ENCODE assay signal across 8 mouse cellular contexts in genomic region chr13:107021461-107022265, GRCm38 (mm10). TPM values are rescaled to one million over a fixed set of nuclear protein-coding genes. Genes with fewer than 3 reads are reported as not detected.
DNase-seq lines count a peak whose midpoint lies in the region; ATAC-seq lines count a peak whose summit lies in the region.

Kif2a (minus strand) TSS chr13:107022126.

- intact Hi-C loops in gastrocnemius, postnatal 14 days (cut with DNase I; ENCODE audit: low total_unique reads) = no loop called here
- intact Hi-C loops in left cerebral cortex, postnatal 25 days (cut with DNase I) = loop anchor here (5.0 kb wide), 1 partner anchor 81 kb away; no protein-coding TSS in a partner anchor

- peak; percentile 42 for ATAC-seq in inflammation-experienced regulatory T-cells, adult 6 months

- DNase-seq in ZHBTc4 (ENCODE audit: low read depth, low spot score) = peak; percentile 71
- peak; percentile 60 for DNase-seq in embryo, embryonic 10 days (ENCODE audit: low spot score)
- DNase-seq in gastrocnemius, postnatal 14 days = peak; percentile 51
- peak; percentile 49 to 61 for DNase-seq in left cerebral cortex, postnatal 25 days (ENCODE audit: low spot score in 2 of 2)
- DNase-seq in mesoderm, embryonic 11.5 days (ENCODE audit: low read depth, low spot score) = peak; percentile 65
- peak; percentile 62 for DNase-seq in right cerebral cortex, postnatal 4 days
- DNase-seq in yolk sac, embryonic 10.5 days (ENCODE audit: low spot score) = peak; percentile 64

RNA-seq across cellular contexts. Expression of gene Kif2a, which starts in this region (rescaled TPM):
- 10 to 100 TPM; 16.8 to 22.8 TPM for total RNA-seq in gastrocnemius, postnatal 14 days (2021)
- polyA plus RNA-seq in inflammation-experienced regulatory T-cells, adult 6 months (2017; shearing (Covaris generic)) = 10 to 100 TPM; 14.7 to 20.8 (median 15.7) TPM
- total RNA-seq in left cerebral cortex, postnatal 25 days (2021) = 100 to 1,000 TPM in 1 of 2 experiments, 10 to 100 TPM in 1; 97.7 to 111 TPM

Comparison
In these comparisons a context has a peak if more than half of its experiments do, and no peak if none do; other contexts are left out.
1. Peak in every context shown above with its lines: DNase-seq and ATAC-seq.
2. RNA of gene Kif2a (total RNA-seq): 97.7 to 111 TPM in left cerebral cortex, postnatal 25 days; 16.8 to 22.8 TPM in gastrocnemius, postnatal 14 days; every median in the first group is over 4 times any median in the second.